Mouse (Mus musculus): ENCODE results near the gene Stap2. TPM values are rescaled to one million over a fixed set of nuclear protein-coding genes. Genes with fewer than 3 reads are reported as not detected.
A peak's percentile ranks its signal among the peaks of the same experiment; 100 is the strongest.

The Stap2 gene
- polyA plus RNA-seq (2015; fragmentation: Nextera tagmentation; extraction: Ambion mirVana), result 7.3 and 11.5 TPM in 2 replicates

- Histone ChIP-seq H3K4me2 (peak within 1 kb of the TSS; percentile 2; the same call in 1 of the 2 replicates), H3K27me3 (replicated peaks) (peaks cover 9% of the 10 kb centered on the region; the same call in 1 of the 2 replicates), H3K36me3 (no peaks in the 10 kb centered on the region), H3K9ac (replicated peaks) (no peak within 1 kb of the TSS), H3K4me1 (peaks cover 20% of the 10 kb centered on the region), H3K9me3 (replicated peaks) (no peaks in the 10 kb centered on the region), H3K4me3 (replicated peaks) (no peak within 1 kb of the TSS), H3K27ac (replicated peaks) (no peak within 1 kb of the TSS)
- WGBS, result 57% methylated on average over 13 of the region's 13 CpGs
- ATAC-seq (ENCODE audit: low FRiP score), result no peak
These were observed at the start of gene Stap2, which contains the start of gene Mpnd for GRCm38 (mm10) chr17:56005415-56006061. Stap2 (minus strand) TSS chr17:56005584. Mpnd (plus strand) TSS chr17:56005711.

- Histone ChIP-seq H3K36me3 (no peaks in the 10 kb centered on the region; the same call in 1 of the 2 replicates), H3K9ac (replicated peaks) (no peak overlapping the region), H3K4me2 (no peak overlapping the region), H3K4me1 (no peaks in the 10 kb centered on the region), H3K4me3 (replicated peaks) (no peak overlapping the region), H3K27me3 (replicated peaks) (no peaks in the 10 kb centered on the region), H3K27ac (replicated peaks) (no peak overlapping the region), H3K9me3 (replicated peaks) (no peaks in the 10 kb centered on the region)
- no peak for ATAC-seq (ENCODE audit: low FRiP score)
These were observed 49.6 kb upstream of the Stap2 start for GRCm38 (mm10) chr17:56054938-56055337.

- Histone ChIP-seq H3K27ac (replicated peaks) (no peak overlapping the region), H3K9ac (replicated peaks) (no peak overlapping the region), H3K9me3 (replicated peaks) (no peaks in the 10 kb centered on the region), H3K36me3 (no peaks in the 10 kb centered on the region; the same call in 1 of the 2 replicates), H3K4me1 (no peaks in the 10 kb centered on the region), H3K27me3 (replicated peaks) (no peaks in the 10 kb centered on the region), H3K4me3 (replicated peaks) (no peak overlapping the region), H3K4me2 (no peak overlapping the region)
- ATAC-seq (ENCODE audit: low FRiP score), result no peak
- 95% methylated on average over 5 of the region's 5 CpGs for WGBS
These were observed 46.0 kb upstream of the Stap2 start for GRCm38 (mm10) chr17:56051369-56051768.

- Histone ChIP-seq H3K9me3 (replicated peaks) (no peaks in the 10 kb centered on the region), H3K27me3 (replicated peaks) (no peaks in the 10 kb centered on the region), H3K4me2 (peak overlapping the region; percentile 91), H3K4me1 (peaks cover 15% of the 10 kb centered on the region), H3K36me3 (no peaks in the 10 kb centered on the region), H3K4me3 (replicated peaks) (peak overlapping the region; percentile 70), H3K27ac (replicated peaks) (no peak overlapping the region), H3K9ac (replicated peaks) (peak overlapping the region; percentile 63)
- 2% methylated on average over 12 of the region's 12 CpGs for WGBS
- ATAC-seq (ENCODE audit: low FRiP score), result no peak
These were observed 35.4 kb upstream of the Stap2 start for GRCm38 (mm10) chr17:56040857-56041163.

DNA sequence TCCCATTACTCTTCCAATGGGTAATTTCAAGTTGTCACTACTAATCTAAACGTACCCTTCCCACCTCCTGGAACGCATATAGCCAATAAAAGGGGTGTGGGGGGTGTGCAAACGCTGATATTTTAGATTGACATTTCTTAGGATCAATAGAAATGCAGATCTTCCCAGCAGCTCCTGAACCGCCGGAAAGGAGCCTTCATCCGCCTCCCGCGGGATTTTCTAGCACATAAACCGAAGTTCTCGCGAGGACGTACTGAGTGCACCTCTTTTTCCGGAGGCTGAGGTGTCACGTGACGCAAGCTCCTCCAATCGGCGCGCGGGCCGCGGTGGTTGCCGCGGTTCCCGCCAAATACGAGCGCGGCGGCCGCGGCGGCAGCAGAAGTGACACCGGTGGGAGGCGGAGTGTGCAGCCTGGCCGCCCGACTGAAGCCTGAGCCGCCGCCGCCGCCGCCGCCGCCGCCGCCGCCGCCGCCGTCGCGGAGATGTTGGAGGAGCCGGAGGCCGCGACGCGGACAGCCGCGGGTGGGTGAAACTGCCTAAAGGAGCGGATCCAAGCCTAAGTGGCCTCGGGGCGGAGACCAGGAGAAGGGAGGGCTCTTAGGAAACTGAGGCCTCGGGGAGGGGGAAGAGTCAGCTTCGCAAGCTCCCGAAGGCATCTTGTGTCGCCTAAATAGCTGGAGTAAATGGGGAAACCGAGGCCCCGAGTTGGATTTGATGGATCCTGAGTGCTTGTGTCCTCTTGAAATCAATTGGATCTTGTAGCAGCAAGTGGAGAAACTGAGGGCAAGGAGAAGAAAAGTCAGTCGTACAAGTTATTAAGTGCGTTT, 34.9 kb upstream of the Stap2 start, which contains the start of gene Chaf1a:
Gene Chaf1a, plus strand, starts transcription at position 410 of the 827 bp plus-strand sequence.
- H3K4me3 ChIP-seq (replicated peaks), result peak within 1 kb of the TSS; percentile 70
- no peaks in the 10 kb centered on the region for H3K27me3 ChIP-seq (replicated peaks)
- H3K9ac ChIP-seq (replicated peaks), result peak within 1 kb of the TSS; percentile 63
- peak within 1 kb of the TSS; percentile 91 for H3K4me2 ChIP-seq
- ATAC-seq (ENCODE audit: low FRiP score), result peak; percentile 81
- no peaks in the 10 kb centered on the region for H3K36me3 ChIP-seq
- WGBS, result under 1% methylated on average over 68 of the region's 68 CpGs
- H3K27ac ChIP-seq (replicated peaks), result peak within 1 kb of the TSS; percentile 82
- no peaks in the 10 kb centered on the region for H3K9me3 ChIP-seq (replicated peaks)
- peaks cover 20% of the 10 kb centered on the region for H3K4me1 ChIP-seq

DNA sequence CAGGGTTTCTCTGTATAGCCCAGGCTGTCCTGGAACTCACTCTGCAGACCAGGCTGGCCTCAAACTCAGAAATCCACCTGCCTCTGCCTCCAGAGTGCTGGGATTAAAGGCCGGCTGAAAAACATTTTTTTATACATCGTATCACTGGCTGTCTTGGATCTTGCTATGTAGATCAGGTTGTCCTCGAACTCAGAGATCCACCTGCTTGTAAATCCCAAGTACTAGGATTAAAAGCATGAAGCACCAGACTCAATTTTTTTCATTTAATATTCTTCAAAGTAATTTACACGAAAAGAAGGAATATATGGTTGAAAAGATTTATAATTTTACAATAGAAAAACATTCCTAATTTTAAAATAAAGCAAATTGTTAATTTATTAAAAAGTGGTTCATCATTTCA, 34.0 kb upstream of the Stap2 start:
- peaks cover 29% of the 10 kb centered on the region for H3K4me1 ChIP-seq
- H3K27ac ChIP-seq (replicated peaks), result peak overlapping the region; percentile 82; the same call in 1 of the 2 replicates
- peak overlapping the region; percentile 70; the same call in 1 of the 2 replicates for H3K4me3 ChIP-seq (replicated peaks)
- H3K9ac ChIP-seq (replicated peaks), result no peak overlapping the region; the same call in 1 of the 2 replicates
- 87% methylated on average over 4 of the region's 4 CpGs for WGBS
- no peak for ATAC-seq (ENCODE audit: low FRiP score)
- no peaks in the 10 kb centered on the region for H3K27me3 ChIP-seq (replicated peaks)
- H3K36me3 ChIP-seq, result peaks cover 6% of the 10 kb centered on the region
- no peaks in the 10 kb centered on the region for H3K9me3 ChIP-seq (replicated peaks)
- H3K4me2 ChIP-seq, result peak overlapping the region; percentile 91

DNA sequence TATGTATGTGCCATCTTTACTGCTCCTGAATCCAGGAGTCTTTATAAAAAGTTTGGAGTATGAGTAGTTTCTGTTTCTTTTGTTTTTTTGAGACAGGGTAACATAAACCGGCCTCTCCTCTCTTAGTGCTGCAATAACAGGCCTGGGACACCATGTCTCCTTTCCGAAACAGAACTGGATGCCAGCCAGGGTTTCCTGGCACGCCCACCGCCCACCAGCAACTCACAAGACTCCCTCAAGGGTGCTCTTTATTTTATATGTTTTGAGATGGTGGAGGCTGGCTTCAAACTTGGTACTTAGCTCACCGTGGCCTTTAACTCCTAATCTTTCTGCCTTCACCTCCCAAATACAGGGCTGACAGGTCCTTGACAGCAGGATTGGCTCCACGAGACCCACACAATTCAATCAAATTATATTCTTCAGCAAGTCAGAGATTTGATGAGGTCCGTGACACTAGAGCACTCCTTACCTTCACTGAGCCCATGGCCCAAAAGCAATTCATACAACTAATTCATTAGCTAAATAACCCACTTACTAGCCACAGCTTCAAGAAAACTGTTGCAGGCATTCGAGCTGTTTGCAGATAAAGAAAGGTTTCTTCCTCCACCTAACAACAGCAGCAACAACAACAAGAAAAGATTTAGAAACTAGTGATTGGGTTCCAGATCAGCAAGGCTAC, 33.3 kb upstream of the Stap2 start:
- no peak for ATAC-seq (ENCODE audit: low FRiP score)
- Histone ChIP-seq H3K4me1 (peaks cover 35% of the 10 kb centered on the region), H3K9ac (replicated peaks) (no peak overlapping the region), H3K27me3 (replicated peaks) (no peaks in the 10 kb centered on the region), H3K4me2 (no peak overlapping the region), H3K27ac (replicated peaks) (no peak overlapping the region), H3K36me3 (peaks cover 12% of the 10 kb centered on the region), H3K4me3 (replicated peaks) (no peak overlapping the region), H3K9me3 (replicated peaks) (no peaks in the 10 kb centered on the region)
- 88% methylated on average over 8 of the region's 8 CpGs for WGBS

GRCm38 (mm10) chr17:56036901-56037287, 31.5 kb upstream of the Stap2 start:
- H3K4me2 ChIP-seq, result peak overlapping the region; percentile 66
- H3K27ac ChIP-seq (replicated peaks), result peak overlapping the region; percentile 67
- 40% methylated on average over 13 of the region's 13 CpGs for WGBS

GRCm38 (mm10) chr17:56036176-56036900, 31.0 kb upstream of the Stap2 start, which contains the start of gene Sh3gl1:
Sh3gl1 (minus strand) TSS chr17:56036635.
- peaks cover 52% of the 10 kb centered on the region for H3K4me1 ChIP-seq
- H3K36me3 ChIP-seq, result peaks cover 16% of the 10 kb centered on the region
- peak; percentile 92 for ATAC-seq (ENCODE audit: low FRiP score)
- H3K4me3 ChIP-seq (replicated peaks), result peak within 1 kb of the TSS; percentile 80
- H3K4me2 ChIP-seq, result peak within 1 kb of the TSS; percentile 66
- H3K9ac ChIP-seq (replicated peaks), result peak within 1 kb of the TSS; percentile 83
- no peaks in the 10 kb centered on the region for H3K9me3 ChIP-seq (replicated peaks)
- WGBS, result under 1% methylated on average over 73 of the region's 74 CpGs
- H3K27me3 ChIP-seq (replicated peaks), result no peaks in the 10 kb centered on the region
- peak within 1 kb of the TSS; percentile 89 for H3K27ac ChIP-seq (replicated peaks)

More at GRCm38 (mm10) chr17:56036901-56037287, 31.5 kb upstream of the Stap2 start:
- H3K9ac ChIP-seq (replicated peaks), result peak overlapping the region; percentile 36; the same call in 1 of the 2 replicates
- H3K4me3 ChIP-seq (replicated peaks), result peak overlapping the region; percentile 80
- H3K4me1 ChIP-seq, result peaks cover 48% of the 10 kb centered on the region
- no peaks in the 10 kb centered on the region for H3K9me3 ChIP-seq (replicated peaks)
- H3K27me3 ChIP-seq (replicated peaks), result no peaks in the 10 kb centered on the region
- peak; percentile 36 for ATAC-seq (ENCODE audit: low FRiP score)
- H3K36me3 ChIP-seq, result peaks cover 16% of the 10 kb centered on the region

DNA sequence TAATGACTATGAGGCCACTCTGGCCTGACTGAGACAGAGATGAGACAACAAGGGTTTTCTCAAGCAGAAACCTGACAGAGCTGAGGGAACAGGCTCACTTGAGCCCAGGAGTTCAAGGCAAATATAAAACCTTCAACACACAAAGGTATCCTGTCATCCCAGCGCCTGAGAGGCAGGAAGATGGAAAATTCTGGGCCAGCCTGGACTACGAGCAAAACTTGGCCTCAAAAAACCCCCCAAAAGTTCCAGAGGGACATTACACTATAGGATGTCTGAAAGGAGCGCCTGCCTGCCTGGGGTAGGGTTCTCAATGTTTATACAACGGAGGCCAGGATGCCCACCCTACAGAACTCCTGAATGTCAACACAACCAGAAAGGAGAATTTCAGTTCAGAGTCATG, 29.8 kb upstream of the Stap2 start:
- H3K27ac ChIP-seq (replicated peaks), result no peak overlapping the region
- H3K4me3 ChIP-seq (replicated peaks), result peak overlapping the region; percentile 80
- WGBS, result 83% methylated on average over 4 of the region's 4 CpGs
- H3K36me3 ChIP-seq, result peaks cover 18% of the 10 kb centered on the region
- ATAC-seq (ENCODE audit: low FRiP score), result no peak
- H3K4me2 ChIP-seq, result peak overlapping the region; percentile 66
- H3K9ac ChIP-seq (replicated peaks), result peak overlapping the region; percentile 83
- H3K4me1 ChIP-seq, result peaks cover 52% of the 10 kb centered on the region
- no peaks in the 10 kb centered on the region for H3K27me3 ChIP-seq (replicated peaks)
- no peaks in the 10 kb centered on the region for H3K9me3 ChIP-seq (replicated peaks)

DNA sequence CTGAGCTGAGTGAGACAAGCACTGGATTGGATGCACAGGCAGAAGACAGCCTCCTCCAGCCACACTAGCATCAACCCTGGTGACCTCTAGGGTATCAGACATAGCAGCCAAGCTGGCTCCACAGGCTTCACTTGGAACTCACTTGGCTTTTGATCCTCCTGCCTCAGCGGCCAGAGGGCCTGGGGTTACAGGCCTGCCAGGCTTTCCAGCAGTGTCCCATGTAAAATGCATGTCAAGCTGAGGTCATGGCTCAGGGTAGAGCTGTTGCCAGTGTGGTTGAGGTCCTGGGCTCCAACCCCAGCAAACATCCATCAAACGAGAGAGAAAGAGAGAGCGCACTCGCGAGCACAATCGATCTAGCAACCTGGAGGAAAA, 29.3 kb upstream of the Stap2 start:
- Histone ChIP-seq H3K4me3 (replicated peaks) (no peak overlapping the region), H3K9me3 (replicated peaks) (no peaks in the 10 kb centered on the region)
- ATAC-seq (ENCODE audit: low FRiP score), result no peak

More for the DNA sequence above, 29.3 kb upstream of the Stap2 start:
- H3K36me3 ChIP-seq, result peaks cover 18% of the 10 kb centered on the region
- H3K27me3 ChIP-seq (replicated peaks), result no peaks in the 10 kb centered on the region
- WGBS, result 91% methylated on average over 6 of the region's 6 CpGs
- H3K4me2 ChIP-seq, result peak overlapping the region; percentile 66; the same call in 1 of the 2 replicates
- peaks cover 54% of the 10 kb centered on the region for H3K4me1 ChIP-seq
- H3K9ac ChIP-seq (replicated peaks), result peak overlapping the region; percentile 83
- no peak overlapping the region for H3K27ac ChIP-seq (replicated peaks)
